In the genomic region with DNA sequence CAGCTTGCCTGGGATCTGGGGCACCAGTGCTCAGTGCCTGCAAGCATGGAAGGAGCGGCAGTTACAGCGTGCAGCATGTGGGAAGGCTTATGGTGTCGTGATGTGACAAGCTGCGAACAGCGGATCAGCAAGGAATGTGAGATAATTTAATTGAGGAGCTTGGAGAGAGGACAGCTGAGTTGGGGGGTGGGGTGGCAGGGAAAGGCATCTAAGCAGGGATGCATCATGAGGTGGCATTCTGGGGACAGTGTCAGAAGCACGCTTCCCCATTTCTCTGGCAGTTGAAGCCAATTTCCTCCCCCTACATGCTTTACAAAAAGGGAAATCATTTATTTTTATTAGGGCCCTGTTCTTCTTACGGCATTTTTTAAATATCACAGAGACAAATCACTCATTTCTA, we compare ENCODE assay signal across 8 mouse cellular contexts.
DNase-seq lines count a peak whose midpoint lies in the region; ATAC-seq lines count a peak whose summit lies in the region.

No protein-coding gene starts in this region.

- peak overlapping the region; percentile 48; the same call in 1 of the 2 replicates for H3K9ac ChIP-seq in heart, embryonic 14.5 days (ENCODE audit: low read length)
- peak overlapping the region; percentile 24; the same call in 1 of the 2 replicates for H3K9ac ChIP-seq in hindbrain, embryonic 12.5 days
- H3K9ac ChIP-seq in midbrain, embryonic 12.5 days (replicated peaks): 0 out of 2 replicates have a peak overlapping the region, but pooled peaks have one; percentile 29

- H3K9me3 ChIP-seq in heart, embryonic 14.5 days (ENCODE audit: control insufficient read depth, low read length): no peaks in the 10 kb centered on the region
- no peaks in the 10 kb centered on the region for H3K9me3 ChIP-seq in hindbrain, embryonic 12.5 days (replicated peaks)
- H3K9me3 ChIP-seq in midbrain, embryonic 12.5 days: no peaks in the 10 kb centered on the region

- H3K27me3 ChIP-seq in heart, embryonic 14.5 days (ENCODE audit: control insufficient read depth, insufficient read depth, low read length): no peaks in the 10 kb centered on the region
- no peaks in the 10 kb centered on the region for H3K27me3 ChIP-seq in hindbrain, embryonic 12.5 days
- H3K27me3 ChIP-seq in midbrain, embryonic 12.5 days: no peaks in the 10 kb centered on the region

- peak overlapping the region; percentile 30 for H3K4me2 ChIP-seq in heart, embryonic 14.5 days (ENCODE audit: low read length)
- H3K4me2 ChIP-seq in hindbrain, embryonic 12.5 days (replicated peaks): 0 out of 2 replicates have a peak overlapping the region, but pooled peaks have one; percentile 8
- no peak overlapping the region for H3K4me2 ChIP-seq in midbrain, embryonic 12.5 days (replicated peaks)

- H3K27ac ChIP-seq in heart, embryonic 14.5 days (replicated peaks in 1 of 2; ENCODE audit: control insufficient read depth in 1 of 2, insufficient read depth in 1 of 2, low read depth in 2 of 2, low read length in 2 of 2): 0 out of 4 replicates have a peak overlapping the region, but pooled peaks of 1 of the 2 experiments have one; percentile 21
- peak overlapping the region; percentile 67 for H3K27ac ChIP-seq in hindbrain, embryonic 12.5 days
- peak overlapping the region; percentile 43 for H3K27ac ChIP-seq in midbrain, embryonic 12.5 days (replicated peaks)

- no peak for ATAC-seq in heart, embryonic 14.5 days (ENCODE audit: insufficient number of reproducible peaks, insufficient read depth, low FRiP score, low read depth)
- ATAC-seq in hindbrain, embryonic 12.5 days (ENCODE audit: low FRiP score): peak; percentile 15; the same call in 1 of the 2 replicates
- no peak for ATAC-seq in midbrain, embryonic 12.5 days (ENCODE audit: low FRiP score, low read depth)
- ATAC-seq in erythroid progenitor cell, adult 5-6 weeks (replicated peaks; ENCODE audit: low FRiP score, poor library complexity, severe bottlenecking): no peak

- H3K36me3 ChIP-seq in heart, embryonic 14.5 days (ENCODE audit: control insufficient read depth, insufficient read depth, low read length): no peaks in the 10 kb centered on the region
- H3K36me3 ChIP-seq in hindbrain, embryonic 12.5 days: no peaks in the 10 kb centered on the region
- H3K36me3 ChIP-seq in midbrain, embryonic 12.5 days: no peaks in the 10 kb centered on the region

- 14% methylated on average over 7 of the region's 7 CpGs for WGBS in heart, embryonic 14.5 days
- 43% methylated on average over 7 of the region's 7 CpGs for WGBS in hindbrain, embryonic 12.5 days
- 44% methylated on average over 7 of the region's 7 CpGs for WGBS in midbrain, embryonic 12.5 days

- no peak overlapping the region for H3K4me3 ChIP-seq in heart, embryonic 14.5 days (ENCODE audit: control insufficient read depth in 1 of 2, insufficient read depth in 1 of 2, low read depth in 1 of 2, low read length in 2 of 2)
- H3K4me3 ChIP-seq in hindbrain, embryonic 12.5 days: no peak overlapping the region
- no peak overlapping the region for H3K4me3 ChIP-seq in midbrain, embryonic 12.5 days

- DNase-seq in heart, adult 9 months (ENCODE audit: low spot score in 2 of 2): no peak
- DNase-seq in Muller cell, postnatal 12 days (ENCODE audit: inconsistent ontology term): peak; percentile 94
- no peak for DNase-seq in urinary bladder, adult 18-20 months (ENCODE audit: low spot score in 2 of 2)
- no peak for DNase-seq in cerebellum, adult 9-10 months

- H3K4me1 ChIP-seq in heart, embryonic 14.5 days (ENCODE audit: control insufficient read depth in 2 of 2, insufficient read depth in 2 of 2, low read length in 2 of 2): peaks cover 44 to 71% of the 10 kb centered on the region in 2 experiments
- H3K4me1 ChIP-seq in hindbrain, embryonic 12.5 days: peaks cover 70% of the 10 kb centered on the region
- peaks cover 54% of the 10 kb centered on the region for H3K4me1 ChIP-seq in midbrain, embryonic 12.5 days
